Mouse (Mus musculus) liver, adult 2 months (tissue): Measurements from ENCODE around the gene Dhtkd1. TPM values are rescaled to one million over a fixed set of nuclear protein-coding genes. Genes with fewer than 3 reads are reported as not detected.

Source experiments
- DNase-seq: peaks from one replicate; pipeline ENCODE4 v3.0.0-alpha.2; 2011; ENCODE audit warnings: low read depth, low spot score; ENCODE audit errors: extremely low read depth
- H3K27ac ChIP-seq: fragments of 200-500 bp; replicated peaks from 2 replicates; pipeline ENCODE4 v1.5.1; 2012; ENCODE audit warnings: low read depth, mild to moderate bottlenecking, control low read depth, inconsistent platforms, low read length; ENCODE audit not compliant: insufficient read depth
- H3K27me3 ChIP-seq: fragments of 200-500 bp; 2 replicates; pipeline ENCODE4 v1.6.1; 2012; ENCODE audit warnings: mild to moderate bottlenecking, moderate library complexity, low read length, inconsistent platforms; ENCODE audit not compliant: control insufficient read depth, insufficient read depth
- H3K36me3 ChIP-seq: fragments of 200-500 bp; 2 replicates; pipeline ENCODE4 v1.6.1; 2012; ENCODE audit warnings: low read length, inconsistent platforms; ENCODE audit not compliant: control insufficient read depth, insufficient read depth
- H3K4me1 ChIP-seq: fragments of 200-500 bp; 2 replicates; pipeline ENCODE4 v1.6.1; 2011; ENCODE audit warnings: low read length; ENCODE audit not compliant: control insufficient read depth, insufficient read depth
- H3K4me3 ChIP-seq: fragments of 200-500 bp; 2 replicates; pipeline ENCODE4 v1.5.1; 2011; ENCODE audit warnings: low read depth, mild to moderate bottlenecking, control low read depth, low read length, moderate library complexity; ENCODE audit not compliant: insufficient read depth
- H3K79me2 ChIP-seq: fragments of 200-500 bp; 2 replicates; pipeline ENCODE4 v1.6.1; 2012; ENCODE audit warnings: inconsistent platforms, mild to moderate bottlenecking, low read length, moderate library complexity; ENCODE audit not compliant: control insufficient read depth, insufficient read depth
- H3K9ac ChIP-seq: fragments of 200-500 bp; 2 replicates; pipeline ENCODE4 v1.6.1; 2012; ENCODE audit warnings: low read depth, mild to moderate bottlenecking, control low read depth, inconsistent platforms, low read length
- CTCF ChIP-seq: fragments of 200-500 bp; IDR thresholded peaks from 2 replicates; pipeline ENCODE4 v1.5.1; 2011; ENCODE audit warnings: low read depth, low read length, control low read depth
- POLR2A ChIP-seq: fragments of 200-500 bp; IDR thresholded peaks from 2 replicates; pipeline ENCODE4 v1.6.1; 2011; ENCODE audit warnings: low read length, control low read depth; ENCODE audit not compliant: insufficient read depth; ENCODE audit errors: extremely low read depth
- WGBS: fragments of 180-500 bp; shearing (Covaris S2); methylation state at CpG from one replicate; pipeline ENCODE4 v1.1.7; 2018; 5-methylcytosine and 5-hydroxymethylcytosine counted together
- polyA plus RNA-seq: library from polyadenylated mRNA; depleted of rRNA; stranded (reverse); fragments of >200 nt; gene quantifications from 2 replicates; pipeline ENCODE4 v1.2.3, GENCODE M21; 2012
- total RNA-seq: library from RNA; depleted of rRNA; stranded (reverse); fragments of >200 nt; gene quantifications from 2 replicates; pipeline ENCODE4 v1.2.3, GENCODE M21; 2014

The Dhtkd1 gene
- total and polyA plus RNA-seq, 2 experiments, result 44.1 to 81.6 TPM

DNA sequence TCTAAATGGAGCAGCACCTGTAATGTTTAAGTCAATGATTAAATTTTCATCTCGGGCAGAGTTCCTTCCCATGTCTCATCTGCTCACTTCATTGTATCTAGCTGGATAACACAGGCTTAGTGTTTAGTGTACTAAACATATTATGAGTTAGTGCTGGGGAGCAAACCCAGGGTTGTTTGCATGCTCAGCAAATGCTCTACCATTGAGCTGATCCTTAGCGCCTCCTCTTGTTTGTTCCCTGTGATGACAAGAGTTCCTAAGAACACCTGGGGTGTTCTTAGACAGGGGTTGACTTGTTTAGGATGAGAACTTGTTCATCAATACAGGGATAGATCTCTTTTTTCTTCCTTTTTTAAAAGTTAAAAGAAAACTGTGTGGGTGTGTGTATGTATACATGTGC lies 6.4 kb upstream of the Dhtkd1 start:
- no peak overlapping the region for H3K9ac ChIP-seq
- H3K27ac ChIP-seq, result no peak overlapping the region
- peaks cover 9% of the 10 kb centered on the region for H3K79me2 ChIP-seq
- TF ChIP-seq POLR2A, result no peak
- TF ChIP-seq CTCF, result no peak
- no peaks in the 10 kb centered on the region for H3K27me3 ChIP-seq
- no peak for DNase-seq
- H3K36me3 ChIP-seq, result no peaks in the 10 kb centered on the region
- no peak overlapping the region for H3K4me3 ChIP-seq
- WGBS, result 81% methylated on average over 2 of the region's 2 CpGs
- H3K4me1 ChIP-seq, result peaks cover 10% of the 10 kb centered on the region; the same call in 1 of the 2 replicates

DNA sequence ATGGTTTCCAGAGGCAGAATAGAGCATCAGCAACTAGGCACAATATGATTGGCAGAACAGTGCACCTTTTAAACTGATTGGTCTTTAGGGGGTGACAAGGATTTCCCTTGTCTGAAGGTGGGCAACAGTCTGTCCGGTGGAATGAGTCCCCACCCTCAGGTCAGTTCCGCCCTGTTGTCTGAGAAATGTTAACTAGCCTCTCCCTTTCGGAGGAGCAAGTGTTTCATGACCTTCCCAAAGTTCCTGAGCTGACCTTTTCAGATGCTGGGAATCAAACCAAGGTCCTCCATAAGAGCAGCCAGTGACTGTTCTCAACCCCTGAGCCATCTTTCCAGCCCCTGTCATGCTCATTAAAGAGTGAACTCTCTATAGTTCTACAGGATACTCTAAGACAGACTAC lies 4.3 kb upstream of the Dhtkd1 start:
- WGBS, result 89% methylated on average over 3 of the region's 3 CpGs
- no peaks in the 10 kb centered on the region for H3K27me3 ChIP-seq
- H3K36me3 ChIP-seq, result no peaks in the 10 kb centered on the region
- H3K4me3 ChIP-seq, result no peak overlapping the region
- TF ChIP-seq POLR2A (no peak), CTCF (no peak)
- H3K79me2 ChIP-seq, result peaks cover 9% of the 10 kb centered on the region
- no peak overlapping the region for H3K9ac ChIP-seq
- H3K4me1 ChIP-seq, result peaks cover 6% of the 10 kb centered on the region; the same call in 1 of the 2 replicates
- H3K27ac ChIP-seq, result no peak overlapping the region
- DNase-seq, result no peak

DNA sequence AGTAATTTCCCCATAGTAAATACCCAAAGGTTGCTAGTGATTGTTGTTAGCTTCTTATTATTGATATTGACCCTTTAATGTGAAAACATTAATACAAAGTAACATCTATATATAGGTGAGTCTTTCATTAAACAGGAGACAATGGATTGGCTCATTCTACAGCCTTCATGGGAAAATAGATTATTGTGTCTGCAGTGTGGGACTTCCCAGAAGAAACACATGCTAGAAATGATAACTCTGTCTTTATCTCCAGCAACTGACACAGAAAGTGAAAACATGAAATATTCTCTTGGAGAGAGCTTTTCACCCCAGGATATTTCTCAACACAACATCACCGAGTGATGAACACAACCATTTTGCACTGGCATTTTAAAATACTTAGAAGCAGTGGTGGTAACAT lies 3.0 kb upstream of the Dhtkd1 start:
- Histone ChIP-seq H3K27ac (no peak overlapping the region), H3K4me1 (peaks cover 9% of the 10 kb centered on the region; the same call in 1 of the 2 replicates)
- no peak for TF ChIP-seq POLR2A
- TF ChIP-seq CTCF, result no peak

DNA sequence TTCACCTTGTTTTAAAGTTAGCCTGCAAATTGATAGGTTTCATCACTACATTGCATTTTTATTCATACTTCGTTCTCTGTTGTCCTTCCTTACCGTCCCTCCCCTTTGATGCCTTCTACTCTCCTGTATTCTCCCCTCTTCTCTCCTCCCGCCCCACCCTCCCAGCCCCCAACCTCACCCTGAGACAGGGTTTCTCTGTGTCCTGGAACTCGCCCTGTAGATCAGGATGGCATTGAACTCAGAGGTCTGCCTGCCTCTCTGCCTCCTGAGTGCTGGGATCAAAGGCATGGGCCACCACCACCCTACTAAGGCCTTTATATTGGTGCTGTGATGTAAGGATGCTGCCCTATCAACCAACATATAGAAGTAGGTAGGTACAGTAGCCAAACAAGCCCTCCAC lies 479 bp upstream of the Dhtkd1 start:
- peaks cover 12% of the 10 kb centered on the region; the same call in 1 of the 2 replicates for H3K79me2 ChIP-seq
- H3K36me3 ChIP-seq, result no peaks in the 10 kb centered on the region
- H3K4me1 ChIP-seq, result peaks cover 12% of the 10 kb centered on the region; the same call in 1 of the 2 replicates
- 14% methylated on average over 4 of the region's 4 CpGs for WGBS
- H3K27me3 ChIP-seq, result no peaks in the 10 kb centered on the region
- DNase-seq, result no peak
- peak overlapping the region; percentile 71 for H3K27ac ChIP-seq
- peak overlapping the region; percentile 27; the same call in 1 of the 2 replicates for H3K9ac ChIP-seq
- TF ChIP-seq CTCF (no peak), POLR2A (no peak)
- H3K4me3 ChIP-seq, result no peak overlapping the region

More for the DNA sequence above, 3.0 kb upstream of the Dhtkd1 start:
- Histone ChIP-seq H3K79me2 (peaks cover 7% of the 10 kb centered on the region; the same call in 1 of the 2 replicates), H3K36me3 (no peaks in the 10 kb centered on the region), H3K4me3 (no peak overlapping the region), H3K9ac (no peak overlapping the region), H3K27me3 (no peaks in the 10 kb centered on the region)
- WGBS, result 83% methylated on average over 1 of the region's 1 CpGs
- no peak for DNase-seq

DNA sequence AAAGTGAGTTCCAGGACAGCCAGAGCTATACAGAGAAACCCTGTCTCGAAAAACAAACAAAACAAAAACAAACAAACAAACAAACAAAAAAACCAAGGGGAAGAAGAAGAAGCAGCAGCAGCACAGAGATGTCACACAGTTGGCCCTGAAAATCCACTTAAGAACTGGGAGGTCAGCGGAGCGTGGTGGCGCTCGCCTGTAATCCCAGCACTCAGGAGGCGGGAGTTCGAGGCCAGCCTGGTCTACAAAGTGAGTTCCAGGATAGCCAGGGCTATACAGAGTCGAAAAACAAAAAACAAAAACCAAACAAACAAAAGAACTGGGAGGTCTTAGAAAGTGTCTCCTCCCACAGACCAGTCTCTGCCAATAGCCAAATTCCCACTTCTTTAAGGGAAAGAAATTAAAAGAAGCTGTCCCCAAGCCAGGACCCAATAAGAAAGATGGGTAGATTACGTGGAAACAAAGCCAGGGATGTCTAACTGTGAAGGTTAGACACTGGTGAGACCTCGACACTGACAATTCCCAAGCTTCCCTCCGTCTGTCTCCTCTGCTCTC lies 654 bp downstream of the Dhtkd1 start:
- H3K27ac ChIP-seq, result peak overlapping the region; percentile 98

DNA sequence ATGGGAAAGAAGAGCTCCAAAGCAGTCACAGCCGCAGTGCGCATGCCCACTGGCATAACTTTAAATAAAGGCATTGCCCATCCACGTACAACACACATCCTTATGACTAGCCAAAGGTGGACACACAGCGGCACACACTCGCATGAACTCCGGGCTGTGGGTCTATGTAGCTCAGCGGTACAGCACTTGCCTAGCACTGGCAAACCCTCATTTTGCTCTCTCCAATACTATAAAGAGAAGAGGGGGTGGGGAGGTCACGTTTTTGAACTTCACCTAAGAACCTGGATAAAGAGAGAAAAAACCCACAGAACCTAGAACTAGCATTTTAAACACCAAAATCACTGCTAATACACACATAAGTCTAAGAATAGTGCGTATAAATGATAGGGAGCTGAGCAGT lies 1.7 kb downstream of the Dhtkd1 start:
- 51% methylated on average over 9 of the region's 9 CpGs for WGBS
- H3K4me1 ChIP-seq, result peaks cover 20% of the 10 kb centered on the region
- DNase-seq, result peak; percentile 67
- H3K27ac ChIP-seq, result peak overlapping the region; percentile 43
- peaks cover 15% of the 10 kb centered on the region; the same call in 1 of the 2 replicates for H3K79me2 ChIP-seq
- H3K36me3 ChIP-seq, result no peaks in the 10 kb centered on the region
- TF ChIP-seq POLR2A, result no peak
- TF ChIP-seq CTCF, result no peak
- peak overlapping the region; percentile 50 for H3K9ac ChIP-seq
- no peaks in the 10 kb centered on the region for H3K27me3 ChIP-seq
- H3K4me3 ChIP-seq, result peak overlapping the region; percentile 36

More for the DNA sequence above, 654 bp downstream of the Dhtkd1 start:
- peak; percentile 56 for DNase-seq
- TF ChIP-seq POLR2A (no peak), CTCF (no peak)
- no peaks in the 10 kb centered on the region for H3K27me3 ChIP-seq
- peaks cover 17% of the 10 kb centered on the region; the same call in 1 of the 2 replicates for H3K4me1 ChIP-seq
- WGBS, result 22% methylated on average over 11 of the region's 11 CpGs
- peak overlapping the region; percentile 91 for H3K4me3 ChIP-seq
- peak overlapping the region; percentile 94 for H3K9ac ChIP-seq
- peaks cover 12% of the 10 kb centered on the region; the same call in 1 of the 2 replicates for H3K79me2 ChIP-seq
- H3K36me3 ChIP-seq, result no peaks in the 10 kb centered on the region
